Mouse (Mus musculus): ENCODE results near the gene Fhad1. TPM values are rescaled to one million over a fixed set of nuclear protein-coding genes. Genes with fewer than 3 reads are reported as not detected.

Gene Fhad1
- total RNA-seq, 1 experiment from 2014 or later: 0.74 TPM

- DNase-seq: no peak
Measured at GRCm38 (mm10) chr4:141931526-141931925, 83.4 kb downstream of the Fhad1 start.

GRCm38 (mm10) chr4:141930001-141930400 lies 84.9 kb downstream of the Fhad1 start:
- DNase-seq: no peak

- peak; percentile 74 for DNase-seq
Measured at GRCm38 (mm10) chr4:141928881-141929281, 86.0 kb downstream of the Fhad1 start.

- no peak for DNase-seq
Measured at GRCm38 (mm10) chr4:141925781-141926345, 89.0 kb downstream of the Fhad1 start.

- no peak for DNase-seq
Measured at GRCm38 (mm10) chr4:141923961-141924360, 90.9 kb downstream of the Fhad1 start.

- DNase-seq: no peak
Measured at GRCm38 (mm10) chr4:141920391-141920790, 94.5 kb downstream of the Fhad1 start.

- no peak for DNase-seq
Measured at GRCm38 (mm10) chr4:141917735-141918419, 97.0 kb downstream of the Fhad1 start.

GRCm38 (mm10) chr4:141914040-141914439 lies 100.8 kb downstream of the Fhad1 start:
- peak; percentile 66 for DNase-seq

GRCm38 (mm10) chr4:141913201-141913993 lies 101.5 kb downstream of the Fhad1 start:
- DNase-seq: peak; percentile 21

- no peak for DNase-seq
Measured at GRCm38 (mm10) chr4:141904710-141905109, 110.2 kb downstream of the Fhad1 start.

GRCm38 (mm10) chr4:141902479-141902858 lies 112.4 kb downstream of the Fhad1 start:
- no peak for DNase-seq

- DNase-seq: no peak
Measured at GRCm38 (mm10) chr4:141901711-141902478, 113.0 kb downstream of the Fhad1 start.

GRCm38 (mm10) chr4:141900421-141900820 lies 114.5 kb downstream of the Fhad1 start:
- DNase-seq: no peak

- no peak for DNase-seq
Measured at GRCm38 (mm10) chr4:141899936-141900335, 114.9 kb downstream of the Fhad1 start.

- DNase-seq: no peak
Measured at GRCm38 (mm10) chr4:141898905-141899304, 116.0 kb downstream of the Fhad1 start.

GRCm38 (mm10) chr4:141897838-141898237 lies 117.0 kb downstream of the Fhad1 start:
- DNase-seq: no peak

GRCm38 (mm10) chr4:141897225-141897624 lies 117.7 kb downstream of the Fhad1 start:
- DNase-seq: no peak

GRCm38 (mm10) chr4:141895772-141896171 lies 119.1 kb downstream of the Fhad1 start:
- DNase-seq: no peak

- DNase-seq: no peak
Measured at GRCm38 (mm10) chr4:141893157-141893784, 121.6 kb downstream of the Fhad1 start.

- no peak for DNase-seq
Measured at GRCm38 (mm10) chr4:141886385-141886968, 128.4 kb downstream of the Fhad1 start.

GRCm38 (mm10) chr4:141885451-141885850 lies 129.4 kb downstream of the Fhad1 start:
- no peak for DNase-seq

GRCm38 (mm10) chr4:141882858-141883257 lies 132.0 kb downstream of the Fhad1 start:
- no peak for DNase-seq
